Mouse (Mus musculus): Measurements from ENCODE around the gene Nudcd3.

The Nudcd3 gene

DNA sequence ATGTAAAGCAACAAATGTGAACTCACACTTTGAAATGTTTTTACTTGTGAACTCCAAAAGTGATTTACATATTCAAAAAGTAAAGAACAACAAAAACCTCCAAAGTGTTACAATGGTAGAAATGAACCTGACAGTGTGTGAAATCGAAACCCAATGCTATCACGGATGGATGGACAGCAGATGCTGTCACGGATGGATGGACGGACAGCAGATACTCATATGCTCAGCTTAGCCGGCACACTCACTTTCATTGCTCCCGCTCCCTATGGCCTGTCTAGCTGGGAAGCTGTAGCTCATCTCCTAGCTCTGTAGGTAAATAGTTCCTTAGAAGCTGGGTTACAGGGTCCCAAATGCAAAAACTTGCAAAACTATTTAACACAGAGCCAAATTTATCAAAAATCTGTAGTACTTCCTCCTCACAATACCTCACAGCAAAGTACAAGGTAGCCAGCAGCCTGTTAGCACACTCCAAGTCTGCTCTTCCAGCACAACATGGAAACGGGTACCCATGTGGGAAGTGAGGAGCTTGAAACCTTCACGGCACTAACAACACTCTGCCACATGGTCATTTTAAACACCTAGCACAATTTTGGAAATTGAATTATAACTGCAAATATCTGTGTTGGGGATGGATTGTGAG is 22.3 kb downstream of the Nudcd3 start:
- no peak for DNase-seq (ENCODE audit: low read depth)

GRCm38 (mm10) chr11:6175506-6175905 is 24.7 kb downstream of the Nudcd3 start:
- no peak for DNase-seq (ENCODE audit: low read depth)

DNA sequence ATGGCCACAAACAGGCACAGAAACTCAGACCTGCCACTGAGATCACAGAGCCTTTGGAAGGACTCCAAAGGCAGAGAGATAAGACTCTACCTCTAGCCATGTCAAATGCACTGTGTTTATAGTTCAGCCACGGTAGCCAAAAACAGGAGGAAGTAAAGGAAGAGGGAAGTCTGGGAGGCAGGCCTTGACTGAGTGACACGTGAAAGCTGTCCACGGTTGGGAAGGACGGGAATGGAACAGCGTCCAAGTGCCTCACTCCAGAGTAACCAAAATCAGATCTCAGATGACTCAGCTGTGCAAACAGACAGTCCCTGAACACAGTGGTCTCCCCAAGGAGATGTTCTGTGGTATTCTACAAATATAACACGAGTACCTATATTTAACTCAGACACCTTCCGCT is 25.5 kb downstream of the Nudcd3 start:
- DNase-seq (ENCODE audit: low read depth): no peak

DNA sequence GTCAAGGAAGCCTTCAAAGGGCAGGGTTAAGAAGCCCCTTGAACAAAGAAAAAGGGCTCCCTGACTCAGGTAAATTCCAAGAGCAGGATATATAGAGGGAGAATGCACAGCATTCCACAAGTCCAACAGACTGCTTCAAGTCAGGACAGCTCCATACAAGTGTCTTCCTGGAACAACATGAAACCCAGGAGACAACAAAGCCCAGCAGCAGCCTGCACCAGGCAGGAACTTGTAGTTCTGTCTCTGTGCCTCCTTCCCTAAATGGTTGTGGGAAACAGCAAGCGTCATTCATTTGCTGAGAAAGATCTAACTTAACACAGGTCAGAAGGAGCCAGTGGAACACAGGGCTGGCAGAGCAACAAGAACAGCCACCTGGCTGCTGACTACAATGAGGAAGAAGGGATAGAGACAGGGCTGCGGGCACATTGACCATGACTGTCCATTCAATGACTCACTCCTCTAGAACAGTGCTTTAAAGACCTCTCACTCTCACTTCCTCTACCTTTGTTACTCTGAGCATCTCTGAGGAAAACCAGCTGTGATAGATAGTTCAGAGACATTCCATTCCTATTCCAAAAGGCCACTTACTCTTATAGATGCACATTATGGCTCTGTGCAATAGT is 31.1 kb downstream of the Nudcd3 start:
- DNase-seq (ENCODE audit: low read depth): no peak

DNA sequence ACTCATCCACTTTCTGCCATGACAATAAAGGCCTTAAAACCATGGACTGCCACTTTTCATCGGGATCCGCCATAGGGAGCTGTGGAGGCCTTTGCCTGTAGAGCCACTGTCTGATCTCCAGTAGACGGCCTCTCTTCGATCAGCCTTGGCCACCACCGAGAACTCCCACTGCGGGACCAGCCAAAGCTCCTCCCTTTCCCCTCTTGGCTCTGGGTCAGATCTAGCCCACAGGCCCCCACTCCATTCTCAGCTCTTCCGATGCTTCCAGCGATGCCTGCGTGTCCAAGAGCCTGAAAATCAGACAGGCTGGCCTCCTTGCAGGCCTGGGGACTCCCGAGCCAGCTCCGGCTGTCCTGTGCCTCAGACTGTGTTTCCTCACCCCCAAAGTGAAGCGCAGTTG is 33.9 kb downstream of the Nudcd3 start:
- no peak for DNase-seq (ENCODE audit: low read depth)

DNA sequence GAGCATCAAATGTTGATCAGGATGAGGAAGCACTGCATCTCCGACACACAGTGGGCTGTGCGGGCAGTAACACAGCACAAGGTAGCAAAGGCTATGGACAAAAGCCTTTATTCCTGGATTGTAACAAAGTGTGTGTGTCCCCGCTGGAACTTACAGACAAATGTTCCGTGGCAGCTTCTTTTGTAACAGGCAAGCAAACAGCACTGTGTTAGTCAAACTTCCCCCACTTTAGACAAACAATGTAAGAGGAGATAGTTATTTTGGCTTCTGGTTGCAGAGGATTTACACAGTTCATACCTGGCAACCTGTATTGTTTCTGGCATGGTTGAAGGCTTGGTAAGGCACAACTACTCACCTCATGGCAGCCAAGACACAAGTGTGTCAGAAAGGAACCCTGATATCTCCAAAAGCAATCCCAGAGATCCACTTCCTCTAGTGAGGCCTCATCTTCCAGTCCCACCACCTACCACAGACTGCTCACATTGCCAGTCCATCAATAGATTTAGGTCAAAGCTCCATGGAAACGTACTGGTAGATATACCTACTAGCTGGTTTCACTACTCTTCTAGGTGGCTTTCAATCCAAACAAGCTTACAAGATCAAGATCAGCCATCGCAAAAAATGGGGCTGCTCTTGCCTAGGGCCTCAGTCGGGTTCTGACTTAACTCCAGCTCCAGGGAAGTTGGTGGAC is 34.7 kb downstream of the Nudcd3 start:
- DNase-seq (ENCODE audit: low read depth): no peak

GRCm38 (mm10) chr11:6164781-6165180 is 35.4 kb downstream of the Nudcd3 start:
- DNase-seq (ENCODE audit: low read depth): no peak

- DNase-seq (ENCODE audit: low read depth): no peak
Observed at GRCm38 (mm10) chr11:6163706-6164105, 36.5 kb downstream of the Nudcd3 start.

- DNase-seq (ENCODE audit: low read depth): no peak
Observed at GRCm38 (mm10) chr11:6163062-6163461, 37.2 kb downstream of the Nudcd3 start.

- no peak for DNase-seq (ENCODE audit: low read depth)
Observed at GRCm38 (mm10) chr11:6161549-6161948, 38.7 kb downstream of the Nudcd3 start.

DNA sequence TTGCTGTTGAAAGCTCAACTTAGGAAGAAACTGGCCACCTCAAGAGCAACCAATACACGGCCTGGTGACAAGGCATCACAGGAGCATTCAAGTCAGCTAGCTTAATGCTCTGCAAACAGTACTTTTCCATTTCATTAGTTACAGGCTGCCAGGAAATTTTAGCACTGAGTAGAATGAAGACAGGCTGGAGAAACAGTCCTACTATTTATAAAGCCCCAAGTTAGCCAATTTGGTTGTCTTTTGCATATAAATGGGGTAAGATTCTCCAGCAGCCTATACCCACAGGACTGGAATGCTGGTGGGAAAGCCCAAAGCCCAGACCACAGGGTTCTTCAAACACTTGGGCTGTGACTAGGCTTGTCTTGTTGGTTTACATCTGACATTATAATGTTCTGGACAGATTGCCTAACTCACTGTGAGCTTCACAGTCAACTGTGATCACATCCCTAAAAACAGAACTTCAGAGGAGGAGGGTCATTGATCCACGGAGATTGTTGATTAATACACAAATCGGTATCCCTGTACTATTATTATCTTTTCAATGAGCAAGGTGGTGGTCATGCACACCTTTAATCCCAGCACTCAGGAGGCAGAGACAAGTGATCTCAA is 39.4 kb downstream of the Nudcd3 start:
- no peak for DNase-seq (ENCODE audit: low read depth)

DNA sequence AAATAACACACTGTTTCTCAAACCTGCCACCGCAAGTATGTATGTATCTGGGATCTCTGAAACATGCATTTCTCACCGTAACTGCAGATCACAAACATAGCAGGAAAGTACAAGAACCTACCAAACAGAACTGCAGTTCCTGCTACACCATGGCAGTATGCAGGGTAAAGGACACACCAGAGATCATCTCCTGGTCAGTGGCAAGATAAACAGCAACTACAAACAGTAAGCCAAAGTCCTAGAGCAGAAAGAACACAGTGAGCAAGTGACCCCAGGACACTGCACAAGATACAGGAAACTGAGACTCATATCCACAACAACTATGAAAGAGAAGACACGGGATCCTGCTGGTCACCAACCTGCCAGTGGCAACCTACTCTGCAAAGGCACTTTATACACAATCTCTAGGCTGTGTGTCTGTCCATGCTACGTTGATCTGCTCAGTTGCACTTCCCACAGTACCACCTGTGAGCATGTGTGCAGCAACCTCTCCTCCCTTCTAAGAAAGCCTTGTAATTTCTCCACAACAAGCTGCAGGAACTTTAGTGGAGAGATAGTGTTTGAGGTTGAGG is 40.4 kb downstream of the Nudcd3 start:
- no peak for DNase-seq (ENCODE audit: low read depth)

DNA sequence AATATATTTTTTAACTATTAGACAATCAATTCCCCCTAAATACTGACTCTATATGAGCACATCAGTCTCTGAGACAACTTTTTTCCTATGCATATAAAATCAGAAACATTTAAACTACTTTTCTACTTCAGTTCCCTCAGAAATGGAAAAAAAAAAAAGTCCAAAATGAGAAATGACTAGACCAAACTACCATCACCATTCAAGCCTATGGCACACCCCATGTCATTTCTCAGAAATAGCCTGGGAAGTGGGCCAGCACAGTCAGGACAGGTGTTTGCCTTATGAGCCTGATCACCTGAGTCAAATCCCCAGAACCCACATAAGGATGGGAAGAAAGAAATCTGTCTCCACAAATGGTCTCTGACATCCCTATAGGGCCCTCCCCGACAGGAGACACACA is 41.7 kb downstream of the Nudcd3 start:
- DNase-seq (ENCODE audit: low read depth): no peak

GRCm38 (mm10) chr11:6157119-6157518 is 43.1 kb downstream of the Nudcd3 start:
- DNase-seq (ENCODE audit: low read depth): no peak

- no peak for DNase-seq (ENCODE audit: low read depth)
Observed at GRCm38 (mm10) chr11:6156651-6157050, 43.6 kb downstream of the Nudcd3 start.

DNA sequence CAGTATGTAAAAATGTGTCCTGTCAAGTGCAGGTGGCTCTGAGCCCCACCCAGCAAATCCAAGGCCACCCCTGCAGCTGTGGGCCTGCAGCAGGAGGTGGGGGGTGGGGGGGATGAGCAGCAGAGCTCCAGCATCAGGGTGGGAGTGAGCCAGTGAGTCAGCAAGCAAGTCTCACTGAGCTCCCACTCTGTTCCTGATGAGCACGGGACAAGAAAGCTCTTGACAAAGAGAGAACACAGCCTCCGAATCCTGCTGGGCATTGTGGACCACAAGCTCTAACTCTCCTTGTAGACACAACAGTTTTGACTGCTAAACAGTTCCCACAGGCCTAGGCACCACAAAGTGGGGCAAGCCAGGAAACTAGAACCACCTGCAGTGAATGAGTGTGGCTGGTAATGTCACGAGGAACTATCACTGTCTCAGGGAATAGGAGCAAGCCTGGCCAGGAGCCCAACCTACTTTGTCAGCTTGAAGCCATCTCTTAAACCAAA is 46.0 kb downstream of the Nudcd3 start:
- no peak for DNase-seq (ENCODE audit: low read depth)

DNA sequence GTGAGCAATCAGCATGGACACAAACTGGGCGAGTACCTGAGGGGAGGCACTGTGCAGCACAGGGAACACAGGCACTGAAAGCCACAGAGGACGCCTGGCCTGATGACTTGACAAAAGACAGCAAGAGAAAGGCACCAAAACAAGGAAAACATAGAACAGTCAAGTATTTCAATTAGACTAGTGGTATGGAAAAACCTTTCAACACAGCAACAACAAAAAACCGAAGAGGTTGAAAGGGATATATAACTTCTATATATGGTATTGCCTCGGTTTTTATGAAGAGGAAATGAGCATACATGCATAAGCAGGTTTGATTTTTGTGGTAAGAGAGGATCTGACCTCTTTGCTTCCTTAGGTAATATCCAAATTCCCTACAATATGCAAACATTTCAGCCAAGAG is 47.4 kb downstream of the Nudcd3 start:
- no peak for DNase-seq (ENCODE audit: low read depth)

- no peak for DNase-seq (ENCODE audit: low read depth)
Observed at GRCm38 (mm10) chr11:6138233-6138950, 61.8 kb downstream of the Nudcd3 start.

- no peak for DNase-seq (ENCODE audit: low read depth)
Observed at GRCm38 (mm10) chr11:6132886-6133285, 67.3 kb downstream of the Nudcd3 start.

GRCm38 (mm10) chr11:6130578-6130977 is 69.6 kb downstream of the Nudcd3 start:
- DNase-seq (ENCODE audit: low read depth): no peak

GRCm38 (mm10) chr11:6123605-6124120 is 76.6 kb downstream of the Nudcd3 start:
- DNase-seq (ENCODE audit: low read depth): no peak

DNA sequence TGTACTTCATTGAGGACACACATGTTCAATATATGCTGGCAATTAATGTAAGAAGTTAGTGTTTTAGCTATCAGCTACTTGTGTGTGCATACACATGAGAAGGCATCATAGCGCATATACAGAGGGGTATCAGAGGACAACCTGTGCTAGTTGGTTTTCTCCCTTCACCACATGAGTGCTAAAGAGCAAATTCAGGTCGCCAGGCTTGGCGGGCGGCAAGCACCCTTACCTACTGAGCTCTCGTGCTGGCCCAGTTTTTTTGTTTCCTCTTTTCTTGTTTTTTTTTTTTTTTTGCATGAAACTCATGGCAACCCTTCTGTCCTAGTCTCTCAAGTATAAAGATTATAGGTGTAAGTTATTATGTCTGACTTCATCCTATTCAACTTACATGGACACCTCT is 77.6 kb downstream of the Nudcd3 start:
- no peak for DNase-seq (ENCODE audit: low read depth)

All from c-Kit-positive CD71-positive TER-119-negative erythroid progenitor cells, embryonic 14.5 days (primary cell).